Mouse (Mus musculus) heart, adult 11 months (tissue): ENCODE data around the gene Npb.
A peak's percentile ranks its signal among the peaks of the same experiment; 100 is the strongest.
"Not testable (repeated sequence)": the region's sequence is repeated elsewhere in the genome, so short reads cannot be mapped to it uniquely, and the experiment has no call there.

Source experiments
- DNase-seq: peaks from one replicate; pipeline ENCODE4 v3.0.0; 2022

Npb gene

GRCm38 (mm10) chr11:120580190-120580589 lies 28.1 kb upstream of the Npb start:
- DNase-seq: peak; percentile 96

- peak; percentile 96 for DNase-seq
These were observed 27.4 kb upstream of the Npb start for GRCm38 (mm10) chr11:120580871-120581331.

GRCm38 (mm10) chr11:120581490-120582267 lies 26.6 kb upstream of the Npb start, which contains the start of gene Arhgdia:
Gene Arhgdia, minus strand, starts transcription at chr11:120581624.
- DNase-seq: peak; percentile 99

GRCm38 (mm10) chr11:120582268-120582981 lies 25.9 kb upstream of the Npb start:
- peak; percentile 89 for DNase-seq

- not testable (repeated sequence) for DNase-seq
These were observed 25.3 kb upstream of the Npb start for GRCm38 (mm10) chr11:120582982-120583293.

GRCm38 (mm10) chr11:120583937-120584336 lies 24.3 kb upstream of the Npb start:
- DNase-seq: no peak

GRCm38 (mm10) chr11:120588531-120588930 lies 19.7 kb upstream of the Npb start:
- DNase-seq: no peak

- DNase-seq: peak; percentile 93
These were observed 10.7 kb upstream of the Npb start for GRCm38 (mm10) chr11:120597240-120598235.

- peak; percentile 99 for DNase-seq
These were observed 9.8 kb upstream of the Npb start, which contains the start of the genes Alyref and Anapc11 for GRCm38 (mm10) chr11:120598283-120598989. Gene Alyref, minus strand, starts transcription at chr11:120598365. Gene Anapc11, plus strand, starts transcription at chr11:120598421.

- peak; percentile 86 for DNase-seq
These were observed 9.2 kb upstream of the Npb start for GRCm38 (mm10) chr11:120598990-120599549.

GRCm38 (mm10) chr11:120600716-120601115 lies 7.6 kb upstream of the Npb start:
- DNase-seq: no peak

GRCm38 (mm10) chr11:120603545-120603944 lies 4.7 kb upstream of the Npb start:
- no peak for DNase-seq

- DNase-seq: no peak
These were observed 2.6 kb upstream of the Npb start for GRCm38 (mm10) chr11:120605667-120606066.

GRCm38 (mm10) chr11:120606764-120607163 lies 1.5 kb upstream of the Npb start:
- no peak for DNase-seq

GRCm38 (mm10) chr11:120609250-120609649 lies 973 bp downstream of the Npb start:
- DNase-seq: no peak

- DNase-seq: peak; percentile 90
These were observed 2.3 kb downstream of the Npb start for GRCm38 (mm10) chr11:120610477-120611046.

GRCm38 (mm10) chr11:120612763-120613162 lies 4.5 kb downstream of the Npb start:
- DNase-seq: peak; percentile 97

GRCm38 (mm10) chr11:120613481-120613972 lies 5.2 kb downstream of the Npb start:
- DNase-seq: peak; percentile 89

- peak; percentile 91 for DNase-seq
These were observed 5.7 kb downstream of the Npb start for GRCm38 (mm10) chr11:120613976-120614375.

GRCm38 (mm10) chr11:120615167-120615566 lies 6.9 kb downstream of the Npb start:
- DNase-seq: peak; percentile 91

GRCm38 (mm10) chr11:120615606-120616203 lies 7.4 kb downstream of the Npb start:
- peak; percentile 92 for DNase-seq
